Mouse (Mus musculus) gastrocnemius, postnatal 4 days (tissue): ENCODE measurements around the gene Gm20503. TPM values are rescaled to one million over a fixed set of nuclear protein-coding genes. Genes with fewer than 3 reads are reported as not detected.
A peak's percentile ranks its signal among the peaks of the same experiment; 100 is the strongest.

ENCODE experiments used
- DNase-seq, 2 experiments: peaks; one replicate each; pipeline ENCODE4 v3.0.0; 2021 to 2022; ENCODE audit warnings: low spot score in 2 of 2, mixed read lengths in 2 of 2
- long read RNA-seq, 2 experiments: library from polyadenylated mRNA; stranded (forward); transcript quantifications; one replicate each; pipeline ENCODE4 v2.0.0; 2021
- total RNA-seq, 2 experiments: library from RNA; stranded (reverse); gene quantifications; 2 replicates each; pipeline ENCODE4 v1.2.3; 2021

Gm20503 gene
- 1 to 10 TPM in 1 of 2 experiments, not detected in 1; 5.3 TPM for total RNA-seq
- long read RNA-seq, experiment 1, partial matches to known transcripts, result 0 of 1 reads
- long read RNA-seq, experiment 1, other reads (novel, unspliced or antisense), result 1 of 1 reads
- long read RNA-seq, experiment 2, partial matches to known transcripts, result 1 of 2 reads
- long read RNA-seq, experiment 2, other reads (novel, unspliced or antisense), result 1 of 2 reads

DNA sequence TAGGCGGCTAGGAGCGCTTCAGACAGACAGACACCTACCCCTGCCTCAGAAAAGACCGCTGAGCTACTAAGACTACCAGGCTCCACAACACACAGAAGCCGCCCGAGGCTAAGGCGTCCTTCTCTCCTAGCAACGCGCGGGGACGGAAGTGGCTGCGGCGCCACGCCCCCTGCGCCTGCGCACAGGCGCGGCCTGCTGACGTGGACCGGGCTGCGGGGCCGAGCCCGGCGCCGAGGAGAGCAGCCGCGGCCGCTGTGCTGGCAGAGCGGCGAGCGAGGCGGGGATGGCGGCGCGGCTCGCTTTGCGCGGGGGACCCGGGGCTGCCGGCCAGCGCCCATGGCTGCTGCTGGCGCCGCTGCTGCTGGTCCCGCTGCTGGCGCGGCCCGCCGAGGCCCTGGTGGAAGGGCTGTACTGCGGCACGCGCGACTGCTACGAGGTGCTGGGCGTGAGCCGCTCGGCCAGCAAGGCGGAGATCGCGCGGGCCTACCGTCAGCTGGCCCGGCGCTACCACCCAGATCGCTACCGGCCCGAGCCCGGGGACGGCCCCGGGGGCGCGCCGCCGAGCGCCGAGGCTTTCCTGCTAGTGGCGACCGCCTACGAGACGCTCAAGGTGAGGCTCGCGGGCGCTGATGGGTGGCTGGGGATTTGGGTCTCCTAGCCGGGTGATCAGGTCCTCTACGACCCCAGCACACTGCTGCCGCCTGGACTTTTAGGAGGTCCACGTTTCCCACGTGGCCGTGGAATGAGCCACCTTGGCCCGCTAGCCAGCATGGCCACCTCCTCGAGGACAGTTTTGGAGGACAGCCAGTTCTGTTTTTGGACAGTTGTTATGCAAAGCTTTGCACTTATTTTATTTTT, at the start of gene Gm20503:
Gm20503 (plus strand) TSS at position 263 of the 858 bp plus-strand sequence.
- DNase-seq, result peak; percentile 89 to 91

DNA sequence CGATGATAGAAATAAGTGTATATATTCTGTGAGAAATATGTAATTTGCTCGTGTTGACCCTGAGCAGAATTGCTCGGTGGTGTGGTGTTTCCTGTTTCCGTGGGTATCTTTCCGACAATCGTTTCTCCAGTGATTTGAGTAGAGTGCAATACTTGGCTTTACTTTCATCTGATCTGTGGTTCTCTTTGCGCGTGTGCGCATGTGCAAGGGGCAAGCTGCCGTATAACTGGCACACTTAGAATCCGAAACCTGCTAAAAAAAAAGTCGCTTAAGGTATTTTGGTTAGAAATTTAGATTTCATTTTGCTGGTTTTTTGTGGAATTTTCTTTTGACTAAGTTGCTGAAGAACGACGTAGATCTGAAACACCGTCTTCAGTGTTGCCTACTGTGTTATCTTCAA, 41.3 kb upstream of the Gm20503 start:
- DNase-seq, result no peak

DNA sequence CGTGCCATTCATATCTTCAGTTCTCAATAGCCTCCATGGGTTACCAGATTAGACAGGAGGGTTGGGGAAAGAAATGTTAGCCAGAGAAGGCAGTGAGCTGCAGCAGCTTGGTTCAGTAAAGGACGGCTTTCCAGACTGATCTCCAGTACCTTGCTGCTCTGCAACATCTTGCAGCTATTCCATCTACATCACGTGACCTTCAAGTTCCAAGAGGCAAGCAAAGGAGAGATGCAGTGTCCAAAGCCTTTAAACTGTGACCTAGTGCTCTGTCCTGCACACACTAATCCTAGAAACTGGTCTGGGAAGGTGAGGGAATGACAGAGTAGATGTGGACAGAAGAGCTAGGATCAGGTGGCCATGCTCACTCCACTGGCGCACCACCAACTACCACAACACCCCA, 39.7 kb upstream of the Gm20503 start:
- no peak for DNase-seq

DNA sequence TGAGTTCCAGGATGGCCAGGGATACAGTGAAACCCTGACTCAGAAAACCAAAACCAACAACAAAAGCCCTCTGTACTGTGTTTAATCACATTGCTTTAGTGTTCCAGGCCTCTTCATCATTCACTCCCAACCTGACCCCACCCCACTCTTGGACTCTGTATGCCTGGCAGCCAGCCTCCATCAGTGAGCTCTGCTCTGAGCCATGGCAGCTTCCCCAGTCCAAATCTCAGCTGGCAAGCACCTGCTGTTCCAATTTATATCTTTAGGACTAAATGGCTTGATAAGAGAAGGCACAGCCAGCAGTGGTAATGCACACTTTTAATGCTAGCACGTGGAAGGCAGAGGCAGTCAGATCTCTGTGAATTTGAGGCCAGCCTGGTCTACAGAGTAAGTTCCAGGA, 37.9 kb upstream of the Gm20503 start:
- DNase-seq, result no peak

DNA sequence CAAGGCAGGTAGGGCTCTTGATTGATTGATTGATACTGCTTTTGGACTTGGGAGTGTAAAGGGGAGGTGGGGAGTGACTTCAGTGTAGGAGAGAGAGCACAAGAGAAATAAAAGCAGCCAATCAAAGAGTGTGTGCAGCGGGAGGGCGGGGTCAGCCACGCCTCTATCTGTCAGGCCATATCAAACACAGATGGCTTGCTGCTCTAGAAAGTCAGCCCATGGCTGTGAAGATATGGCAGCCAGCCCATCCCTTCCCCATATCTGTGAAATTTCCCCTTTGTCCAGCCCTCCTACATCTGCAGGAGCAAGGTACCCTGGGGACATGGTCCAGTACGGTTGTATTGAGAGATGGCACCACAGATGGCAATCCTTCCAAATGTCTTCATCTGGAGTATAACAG, 32.3 kb upstream of the Gm20503 start:
- no peak for DNase-seq

DNA sequence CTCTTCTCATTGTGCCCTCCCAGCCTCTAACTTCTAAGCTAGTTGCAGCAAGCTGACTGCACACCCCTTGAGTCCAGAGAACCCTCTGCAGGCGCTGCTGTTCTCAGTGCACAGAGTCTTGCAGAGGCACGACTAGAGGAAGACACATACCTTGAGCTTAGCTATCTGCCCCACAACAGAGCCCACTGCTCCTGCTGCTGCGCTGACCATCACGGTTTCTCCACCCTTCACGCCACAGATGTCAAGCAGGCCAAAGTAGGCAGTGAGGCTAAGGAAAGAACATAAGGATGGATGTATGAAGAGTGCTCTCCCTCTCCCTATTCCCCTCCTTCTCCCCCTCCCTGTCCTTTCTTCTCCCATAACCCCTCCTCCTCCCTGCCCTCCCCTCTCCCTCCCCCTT, 27.3 kb upstream of the Gm20503 start:
- no peak for DNase-seq

DNA sequence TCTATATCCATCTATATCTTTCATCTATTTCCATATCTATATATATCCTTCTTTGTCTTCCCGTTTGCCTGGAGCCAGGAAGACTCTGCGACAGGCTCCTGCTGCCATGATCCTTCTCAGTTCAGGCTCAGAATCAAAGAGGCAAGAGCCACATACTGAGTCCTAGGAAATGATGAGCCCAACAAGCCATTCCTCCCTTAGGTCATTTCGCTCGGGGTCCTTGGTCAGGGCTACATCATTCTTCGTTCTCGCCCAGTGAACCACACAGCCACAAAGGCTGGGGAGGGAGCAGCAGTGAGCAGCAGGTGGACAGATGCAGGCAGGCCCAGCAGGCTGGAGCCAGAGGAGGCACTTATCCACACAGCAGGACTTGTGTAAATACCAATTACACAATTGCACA, 21.6 kb upstream of the Gm20503 start:
- DNase-seq, result no peak

DNA sequence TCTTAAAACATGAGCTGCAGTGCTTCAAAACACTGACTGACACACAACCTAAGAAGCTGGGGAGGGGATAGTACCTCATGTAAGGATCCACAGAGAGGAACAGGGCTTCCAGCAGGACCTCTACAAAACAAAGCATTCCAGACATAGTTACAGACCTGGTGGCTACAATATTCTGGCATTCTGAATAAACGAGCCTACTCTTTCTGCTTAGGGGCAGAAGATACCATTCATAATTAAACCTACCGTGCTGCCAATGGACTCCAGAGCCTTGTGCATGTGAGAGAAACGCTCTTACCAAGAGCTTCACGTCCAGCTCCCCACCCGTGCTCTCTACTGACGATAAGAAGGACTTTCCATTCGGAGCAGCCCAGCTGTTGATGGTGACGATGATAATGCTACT, 20.2 kb upstream of the Gm20503 start:
- no peak for DNase-seq

DNA sequence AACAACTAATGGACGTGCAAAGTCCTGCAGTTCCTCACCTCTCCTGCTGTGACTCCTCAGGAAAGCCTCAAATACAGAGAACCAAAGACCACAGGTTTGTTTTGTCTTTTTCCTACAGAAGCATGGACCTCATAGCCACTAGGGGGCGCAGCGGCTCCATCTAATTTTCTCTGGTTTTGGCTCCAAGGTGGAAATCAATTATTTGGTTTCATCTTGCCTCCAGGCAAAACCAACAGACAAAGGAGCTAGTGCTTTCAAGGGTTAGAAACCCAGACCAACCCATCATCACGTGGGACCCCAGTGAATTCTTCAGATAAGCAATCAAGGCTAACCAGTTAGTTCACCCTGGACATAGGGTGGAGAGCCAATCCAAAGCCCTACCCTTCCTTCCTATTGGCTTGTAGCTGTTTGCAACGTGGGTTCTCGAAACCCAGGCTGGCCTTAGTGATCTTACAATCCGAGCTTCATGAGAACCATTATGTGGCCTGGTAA, 17.8 kb upstream of the Gm20503 start:
- DNase-seq, result peak; percentile 46 to 73

DNA sequence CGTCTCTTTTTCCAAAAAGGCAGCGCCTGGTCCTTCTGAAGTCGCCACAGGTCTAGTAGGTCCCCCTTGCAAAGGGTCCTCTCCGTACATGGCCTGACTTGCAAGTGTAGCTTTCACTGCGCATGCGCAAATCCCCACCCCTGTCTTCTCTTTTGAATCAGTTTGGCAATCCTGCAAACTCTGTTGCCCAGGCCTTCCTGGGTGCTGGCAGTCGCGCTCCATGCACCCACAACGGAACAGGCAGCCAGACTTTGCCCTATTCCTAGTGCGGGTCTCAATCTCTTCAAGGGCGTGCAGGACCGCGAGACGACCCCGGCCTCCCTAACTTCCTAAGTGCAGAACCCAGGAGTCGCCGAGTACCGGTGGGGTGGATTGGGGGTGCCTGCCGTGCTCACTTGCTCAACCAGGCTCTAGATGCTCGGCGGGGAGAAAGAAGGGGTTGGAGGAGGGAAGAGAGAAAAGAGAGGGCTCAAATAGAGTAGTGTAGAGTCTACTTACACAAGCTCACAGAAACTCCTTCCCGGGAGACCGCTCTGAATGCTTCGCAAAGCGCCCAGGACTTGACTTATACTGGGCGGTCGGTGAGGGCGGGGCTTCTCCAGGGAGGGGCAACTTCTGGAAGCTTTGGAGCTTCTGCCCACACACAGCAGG, 16.3 kb upstream of the Gm20503 start, which contains the start of gene Ptgr1:
Ptgr1 (minus strand) TSS at position 580 of the 651 bp plus-strand sequence.
- DNase-seq, result peak; percentile 65 to 84

DNA sequence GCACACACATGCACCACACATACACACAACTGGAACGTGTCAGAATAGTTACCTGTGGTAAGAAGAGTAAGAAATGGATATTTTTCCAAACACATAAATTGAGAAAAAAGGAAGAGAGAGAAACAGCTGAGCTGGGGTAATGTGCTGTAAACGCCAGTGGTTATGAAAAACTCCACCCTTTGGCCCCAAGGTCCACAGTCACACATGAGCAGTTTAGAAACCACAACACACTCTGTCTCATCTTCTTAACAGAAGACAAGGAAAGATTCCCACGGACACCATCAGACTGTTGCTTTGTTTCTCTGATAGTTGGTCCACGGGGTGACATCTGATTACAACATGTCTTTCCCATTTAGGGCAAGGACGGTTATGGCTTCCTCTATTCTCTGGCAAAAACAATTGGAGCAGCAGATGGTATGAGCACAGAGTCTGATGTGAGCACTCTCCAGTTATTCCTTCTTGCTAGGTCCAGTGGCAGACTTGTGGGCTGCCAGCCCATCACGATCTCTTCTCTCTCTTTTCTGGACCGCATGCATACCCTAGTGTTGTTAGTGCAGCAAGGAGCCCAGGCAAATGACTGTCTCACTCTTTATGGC, 13.6 kb upstream of the Gm20503 start:
- no peak for DNase-seq

DNA sequence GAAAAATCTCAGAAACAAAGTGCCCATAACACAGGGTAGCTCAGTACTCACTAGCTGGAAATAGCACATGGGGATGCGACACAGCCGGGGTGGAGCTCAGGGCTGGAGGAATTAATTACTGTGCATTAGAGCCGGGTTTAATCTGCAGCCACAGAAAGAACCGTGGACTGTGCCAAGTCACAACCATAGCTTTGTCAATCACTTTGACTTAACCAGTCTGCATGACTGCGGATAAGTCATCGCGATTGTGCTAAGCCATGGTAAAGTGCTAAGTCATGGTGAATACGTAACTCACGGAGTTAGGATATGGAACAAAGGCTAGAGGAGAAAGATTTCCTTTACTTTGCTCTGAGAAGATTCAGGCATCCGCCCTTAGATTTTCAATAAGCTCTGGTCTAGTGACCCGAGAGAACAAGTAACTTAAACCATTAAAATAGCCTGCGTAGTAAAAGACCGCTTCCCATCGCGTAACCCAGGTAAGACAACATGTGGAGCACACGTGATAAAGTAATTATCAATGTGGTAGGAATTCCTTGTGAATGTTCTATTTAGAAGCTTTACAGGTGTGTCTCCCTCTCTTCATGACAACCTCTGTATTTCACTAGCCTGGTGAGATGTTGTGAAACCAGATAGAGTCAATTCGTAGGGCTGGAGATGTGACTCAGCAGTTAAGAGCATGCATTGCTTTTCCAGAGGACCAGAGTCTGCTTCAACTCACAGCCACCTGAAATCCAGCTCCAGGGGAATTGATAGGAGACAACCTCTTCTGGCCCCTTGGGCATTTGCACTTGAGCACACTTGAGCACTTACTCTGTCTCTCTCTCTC, 12.2 kb upstream of the Gm20503 start:
- no peak for DNase-seq

DNA sequence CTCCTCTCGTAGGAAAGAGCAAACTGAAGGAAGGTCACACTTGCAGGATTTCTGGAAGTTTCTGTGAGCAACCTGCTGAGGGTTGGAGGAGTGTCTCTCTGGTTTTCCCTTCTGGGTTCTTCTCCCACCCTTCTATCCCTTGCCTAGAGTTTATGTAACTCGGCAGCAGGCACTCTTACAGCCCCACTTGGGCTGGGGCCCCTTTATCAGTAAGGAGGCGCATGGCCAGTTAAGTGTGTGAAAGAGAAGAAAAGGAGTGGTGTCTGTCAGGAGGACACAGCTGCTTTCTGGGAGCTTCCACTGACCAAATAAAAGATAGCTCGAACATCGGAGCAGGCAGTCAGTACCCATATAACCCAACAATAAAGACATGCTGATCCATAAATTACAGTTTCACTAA, 10.8 kb upstream of the Gm20503 start:
- no peak for DNase-seq

DNA sequence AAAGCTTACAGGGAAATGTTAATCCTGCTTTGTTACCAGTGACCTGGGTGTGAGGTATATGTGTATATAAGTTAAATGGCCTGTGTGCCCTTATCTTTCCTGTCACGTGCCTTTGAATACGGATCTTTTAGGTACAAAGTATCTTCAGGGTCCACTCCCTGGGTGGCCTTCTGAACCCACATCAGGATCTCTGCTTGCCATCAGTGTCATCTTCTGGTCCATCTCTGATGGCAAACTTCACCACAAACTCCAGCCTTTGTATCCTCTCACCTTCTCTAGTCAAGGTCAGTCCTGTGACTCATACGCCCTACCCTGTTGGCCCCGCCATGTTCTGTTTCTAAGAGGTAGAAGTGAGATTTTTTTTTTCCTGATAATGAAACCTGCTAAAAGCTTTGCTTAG, 8.2 kb upstream of the Gm20503 start, which contains the start of gene Dnajc25:
Dnajc25 (plus strand) TSS at position 301 of the 400 bp plus-strand sequence.
- no peak for DNase-seq

DNA sequence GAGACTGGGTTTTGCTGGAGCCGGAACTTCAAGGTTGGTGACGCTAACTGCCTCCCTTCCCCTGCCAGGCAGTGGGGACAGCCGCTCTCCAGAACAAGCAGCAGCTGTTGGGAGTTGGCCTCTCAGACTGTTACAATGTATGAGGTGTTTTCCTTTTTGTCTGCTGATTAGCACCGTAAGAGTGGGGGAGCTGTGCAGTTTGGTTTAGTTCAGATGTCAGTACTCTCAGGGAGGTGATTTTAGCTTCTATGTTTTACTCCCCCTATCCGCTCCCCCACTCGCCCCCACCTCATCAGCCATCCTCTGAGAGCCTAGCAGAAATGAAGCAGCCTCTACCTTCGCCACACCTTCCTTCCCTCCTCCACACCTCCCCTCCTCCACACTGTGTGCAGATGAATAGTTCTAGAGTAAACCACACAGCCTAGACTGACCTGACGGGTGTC, 7.7 kb upstream of the Gm20503 start:
- DNase-seq, result no peak

DNA sequence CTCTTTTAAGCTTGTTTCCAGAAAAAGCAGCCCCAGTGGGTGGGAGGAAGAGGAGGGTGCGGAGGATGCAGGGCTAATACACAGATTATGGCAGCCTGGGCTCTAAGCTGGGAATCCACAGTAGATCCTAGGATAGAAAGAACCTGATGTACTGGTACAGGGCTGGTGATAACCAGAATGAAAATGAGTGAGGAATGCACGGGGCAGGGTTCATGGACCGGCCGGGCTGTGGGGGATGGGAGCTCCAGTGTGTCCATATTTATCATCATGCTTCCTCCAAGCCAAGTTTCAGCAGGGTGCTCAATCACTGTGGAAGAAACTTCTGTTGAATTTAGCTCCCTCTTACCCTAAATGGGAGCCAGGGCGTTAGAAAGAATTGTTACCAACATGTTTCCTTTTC, 5.9 kb upstream of the Gm20503 start:
- no peak for DNase-seq

DNA sequence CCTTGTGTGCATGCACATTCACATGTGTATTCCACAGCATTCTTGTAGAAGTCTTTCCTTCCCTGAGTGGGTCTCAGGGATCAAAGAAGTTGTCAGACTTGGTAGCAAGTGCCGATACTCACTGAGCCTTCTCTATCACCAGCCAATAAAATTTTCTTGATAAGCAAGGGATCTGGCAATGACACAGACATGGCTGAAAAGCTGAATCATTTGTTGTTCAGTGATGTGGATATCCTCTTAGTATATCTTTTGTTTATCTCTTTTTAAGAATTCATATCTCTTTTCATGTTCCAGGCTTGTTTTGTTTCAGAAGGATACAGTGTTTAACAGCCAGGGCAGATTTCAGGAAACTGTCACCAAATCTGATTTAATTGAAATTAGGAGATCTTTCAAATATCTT, 4.3 kb upstream of the Gm20503 start:
- DNase-seq, result no peak

DNA sequence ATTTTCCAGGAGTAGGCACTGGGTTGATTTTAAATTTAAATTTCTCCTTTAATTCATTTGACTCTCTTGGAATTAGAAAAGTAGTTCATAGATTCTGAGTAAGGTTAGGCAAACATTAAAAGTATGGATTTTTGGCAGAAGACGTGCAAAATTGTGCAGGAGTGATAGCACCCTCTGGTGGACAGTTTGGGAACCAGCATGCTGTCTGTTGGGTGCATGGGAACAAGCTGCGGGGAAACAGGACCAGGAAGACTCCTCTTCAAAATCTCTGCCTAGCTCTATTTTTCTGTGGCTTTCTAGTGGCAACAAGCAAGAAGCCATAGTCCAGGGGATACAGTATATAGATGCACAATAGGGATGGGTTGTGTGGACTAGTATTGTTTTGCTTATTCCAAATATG, 3.3 kb upstream of the Gm20503 start:
- DNase-seq, result peak; percentile 47 to 64

DNA sequence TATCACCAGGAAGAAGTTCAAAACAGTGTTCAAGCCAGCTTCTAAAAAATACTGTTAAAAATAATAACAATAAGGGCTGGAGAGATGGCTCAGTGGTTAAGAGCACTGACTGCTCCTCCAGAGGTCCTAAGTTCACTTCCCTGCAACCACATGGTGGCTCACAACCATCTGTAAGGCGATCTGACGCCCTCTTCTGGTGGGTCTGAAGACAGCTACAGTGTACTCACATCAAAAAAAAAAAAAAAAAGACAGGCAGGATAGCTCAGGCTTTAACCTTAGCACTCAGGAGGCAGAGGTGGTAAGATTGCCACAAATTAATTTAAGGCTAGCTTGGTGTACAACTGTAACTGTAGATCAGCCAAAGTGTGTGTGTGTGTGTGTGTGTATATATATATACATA, 2.4 kb upstream of the Gm20503 start:
- DNase-seq, result no peak

DNA sequence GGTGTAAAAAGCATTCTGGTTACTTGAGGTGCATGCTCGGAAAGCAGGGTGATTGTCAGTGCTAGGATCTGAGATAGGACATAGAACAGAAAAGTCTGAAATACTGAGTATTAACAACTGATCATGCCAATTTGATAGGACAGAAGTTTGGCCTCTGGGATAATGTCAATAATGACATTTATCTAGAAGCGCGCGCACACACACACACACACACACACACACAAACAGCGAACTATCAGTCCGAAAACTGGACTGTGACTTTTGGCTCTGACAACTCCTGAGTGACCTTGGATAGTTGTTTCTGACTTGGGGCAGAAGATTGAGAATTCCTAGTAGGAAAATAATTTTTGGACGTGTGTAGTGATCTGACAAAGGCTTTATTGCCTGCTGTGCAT, 793 bp downstream of the Gm20503 start:
- DNase-seq, result no peak

DNA sequence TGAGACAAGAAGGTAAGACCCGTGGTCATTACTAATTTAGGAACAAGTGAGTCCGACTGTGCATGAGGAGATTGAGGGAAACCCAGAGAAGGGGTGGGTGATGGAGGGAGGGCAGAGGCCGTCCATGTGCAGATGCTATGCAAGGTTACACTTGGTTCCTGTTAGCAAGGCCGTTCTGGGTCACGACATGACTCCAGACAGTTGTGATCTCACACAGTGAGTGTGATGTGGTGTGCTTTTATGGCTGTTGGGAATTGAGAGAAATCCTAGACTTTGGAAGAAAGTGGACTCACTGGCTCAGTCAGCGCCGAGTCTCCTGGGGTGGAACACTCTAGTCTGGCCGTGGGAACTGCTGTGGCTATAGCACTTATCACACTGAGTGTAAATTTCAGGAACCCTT, 3.2 kb downstream of the Gm20503 start:
- no peak for DNase-seq
